Mouse (Mus musculus): ENCODE results near the gene Tmem270. TPM values are rescaled to one million over a fixed set of nuclear protein-coding genes. Genes with fewer than 3 reads are reported as not detected.

Tmem270 gene
- polyA plus RNA-seq, 1 experiment from 2014 or later = not detected

DNA sequence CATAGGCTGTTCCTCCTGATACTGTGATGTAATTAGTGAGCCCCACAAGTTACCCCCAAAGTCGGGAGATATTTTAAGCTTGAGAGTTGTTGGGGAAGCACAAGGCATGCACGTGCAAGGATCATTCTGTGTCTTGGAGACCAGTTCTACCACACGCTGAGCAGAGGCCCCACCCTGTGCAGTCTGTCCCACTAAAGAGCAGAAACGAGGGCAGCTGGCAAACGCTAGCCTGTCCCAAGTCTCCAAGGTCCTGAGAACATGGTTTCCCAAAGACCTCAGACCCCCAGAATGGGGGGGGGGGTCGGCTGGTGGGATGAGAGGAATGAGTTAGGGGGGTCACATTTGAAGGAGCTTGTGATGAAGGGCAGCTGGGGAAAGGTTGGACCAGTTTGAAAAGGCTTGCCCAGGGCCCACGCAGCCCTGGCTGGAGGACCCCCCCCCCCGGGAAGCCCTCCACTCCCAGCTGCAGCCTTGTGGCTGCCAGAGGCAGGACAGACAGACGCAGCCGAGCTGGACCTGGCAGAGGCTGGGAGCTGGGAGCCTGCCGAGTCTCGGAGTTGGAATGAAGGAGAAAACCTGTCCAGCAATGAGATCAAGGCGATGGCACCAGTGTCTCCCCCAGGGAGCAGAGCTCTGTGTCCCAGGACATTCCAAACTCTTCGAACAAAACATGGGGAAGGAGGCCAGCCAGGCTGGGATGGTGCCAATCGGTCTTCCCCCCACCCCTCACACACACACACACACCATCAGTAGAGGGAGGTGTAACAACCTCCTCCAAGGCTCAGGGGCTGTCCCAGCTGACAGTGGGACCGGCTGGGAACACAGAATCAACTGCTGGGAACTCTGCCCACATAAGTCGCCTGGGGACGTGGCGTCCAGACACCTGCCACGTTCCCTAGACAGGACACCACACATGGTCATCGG is 32.3 kb downstream of the Tmem270 start:
- H3K4me2 ChIP-seq (replicated peaks) = no peak overlapping the region
- no peak overlapping the region for H3K4me3 ChIP-seq (replicated peaks)
- H3K36me3 ChIP-seq = no peaks in the 10 kb centered on the region
- H3K9me3 ChIP-seq = no peaks in the 10 kb centered on the region
- ATAC-seq = no peak
- WGBS = 65% methylated on average over 21 of the region's 21 CpGs
- H3K4me1 ChIP-seq (replicated peaks) = peaks cover 7% of the 10 kb centered on the region; the same call in 1 of the 2 replicates
- no peak overlapping the region for H3K9ac ChIP-seq
- H3K27ac ChIP-seq = no peak overlapping the region
- no peaks in the 10 kb centered on the region for H3K27me3 ChIP-seq (replicated peaks)

DNA sequence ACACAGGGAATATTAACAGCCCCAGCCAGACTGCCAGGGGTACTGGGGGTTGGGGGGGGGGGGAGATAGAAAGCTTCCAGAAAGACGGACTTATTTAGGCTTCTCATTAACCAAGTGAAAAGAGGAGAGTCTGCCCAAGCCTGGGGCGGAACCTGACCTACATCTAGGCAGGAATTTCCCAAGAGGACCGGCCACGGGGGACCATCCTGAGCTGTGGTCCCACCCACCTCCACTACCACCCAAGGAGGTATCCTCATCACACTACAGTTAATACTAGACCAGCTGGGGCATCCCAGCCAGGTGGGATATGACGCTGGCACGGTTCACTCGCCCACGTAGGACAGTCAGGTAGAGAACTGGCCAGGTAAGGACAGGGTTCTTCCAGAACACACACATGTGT is 33.5 kb downstream of the Tmem270 start:
- Histone ChIP-seq H3K4me2 (replicated peaks) (no peak overlapping the region), H3K27ac (no peak overlapping the region), H3K9ac (no peak overlapping the region), H3K27me3 (replicated peaks) (no peaks in the 10 kb centered on the region), H3K4me1 (replicated peaks) (peaks cover 7% of the 10 kb centered on the region; the same call in 1 of the 2 replicates), H3K9me3 (no peaks in the 10 kb centered on the region), H3K36me3 (no peaks in the 10 kb centered on the region), H3K4me3 (replicated peaks) (no peak overlapping the region)
- WGBS = 74% methylated on average over 8 of the region's 8 CpGs
- ATAC-seq = no peak

DNA sequence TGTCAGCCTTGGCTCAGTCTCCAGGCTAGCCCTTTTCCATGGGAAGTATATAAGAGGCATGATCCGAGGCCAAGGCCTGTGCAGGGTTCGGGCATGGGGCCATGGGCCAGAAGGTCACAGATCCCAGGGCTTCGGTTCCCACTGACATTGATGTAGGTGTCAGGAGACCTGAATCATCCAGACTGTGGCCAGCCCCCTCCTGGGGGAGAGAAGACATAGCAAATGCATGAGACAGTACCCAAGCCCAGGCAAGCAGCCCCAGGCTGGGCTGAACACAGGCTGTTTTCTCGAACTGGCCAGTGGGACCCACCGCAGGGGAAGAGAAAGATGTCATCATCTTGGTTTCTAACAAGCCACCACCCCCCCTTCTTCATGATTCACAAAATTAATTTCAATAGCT is 33.9 kb downstream of the Tmem270 start:
- peaks cover 7% of the 10 kb centered on the region; the same call in 1 of the 2 replicates for H3K4me1 ChIP-seq (replicated peaks)
- H3K9ac ChIP-seq = no peak overlapping the region
- no peak overlapping the region for H3K4me2 ChIP-seq (replicated peaks)
- no peaks in the 10 kb centered on the region for H3K36me3 ChIP-seq
- H3K27ac ChIP-seq = no peak overlapping the region
- H3K27me3 ChIP-seq (replicated peaks) = no peaks in the 10 kb centered on the region; the same call in 1 of the 2 replicates
- no peak for ATAC-seq
- no peaks in the 10 kb centered on the region for H3K9me3 ChIP-seq
- 60% methylated on average over 5 of the region's 5 CpGs for WGBS
- no peak overlapping the region for H3K4me3 ChIP-seq (replicated peaks)

DNA sequence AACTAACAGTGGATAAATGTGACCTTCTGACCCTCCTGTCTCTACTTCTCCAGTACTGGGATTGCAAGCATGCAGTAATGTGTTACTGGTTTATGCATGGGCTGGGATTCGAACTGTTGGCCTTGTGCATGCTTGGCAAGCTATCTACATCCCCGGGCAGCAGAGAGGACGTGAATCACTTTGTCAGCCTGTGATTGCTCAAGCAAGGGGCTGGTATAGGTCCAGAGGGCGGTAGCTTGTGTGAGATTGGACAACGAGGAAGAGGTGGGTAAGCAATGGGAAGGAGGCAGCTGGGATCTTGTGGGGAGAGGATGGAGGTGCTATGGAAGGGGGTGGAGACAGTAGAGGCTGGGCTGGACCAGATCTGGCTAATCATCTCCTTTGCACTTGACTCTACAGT is 38.0 kb downstream of the Tmem270 start:
- 74% methylated on average over 5 of the region's 5 CpGs for WGBS
- Histone ChIP-seq H3K27me3 (replicated peaks) (no peaks in the 10 kb centered on the region; the same call in 1 of the 2 replicates), H3K4me3 (replicated peaks) (no peak overlapping the region), H3K4me2 (replicated peaks) (no peak overlapping the region), H3K4me1 (replicated peaks) (no peaks in the 10 kb centered on the region), H3K36me3 (no peaks in the 10 kb centered on the region), H3K9me3 (no peaks in the 10 kb centered on the region), H3K9ac (no peak overlapping the region), H3K27ac (no peak overlapping the region)
- no peak for ATAC-seq

DNA sequence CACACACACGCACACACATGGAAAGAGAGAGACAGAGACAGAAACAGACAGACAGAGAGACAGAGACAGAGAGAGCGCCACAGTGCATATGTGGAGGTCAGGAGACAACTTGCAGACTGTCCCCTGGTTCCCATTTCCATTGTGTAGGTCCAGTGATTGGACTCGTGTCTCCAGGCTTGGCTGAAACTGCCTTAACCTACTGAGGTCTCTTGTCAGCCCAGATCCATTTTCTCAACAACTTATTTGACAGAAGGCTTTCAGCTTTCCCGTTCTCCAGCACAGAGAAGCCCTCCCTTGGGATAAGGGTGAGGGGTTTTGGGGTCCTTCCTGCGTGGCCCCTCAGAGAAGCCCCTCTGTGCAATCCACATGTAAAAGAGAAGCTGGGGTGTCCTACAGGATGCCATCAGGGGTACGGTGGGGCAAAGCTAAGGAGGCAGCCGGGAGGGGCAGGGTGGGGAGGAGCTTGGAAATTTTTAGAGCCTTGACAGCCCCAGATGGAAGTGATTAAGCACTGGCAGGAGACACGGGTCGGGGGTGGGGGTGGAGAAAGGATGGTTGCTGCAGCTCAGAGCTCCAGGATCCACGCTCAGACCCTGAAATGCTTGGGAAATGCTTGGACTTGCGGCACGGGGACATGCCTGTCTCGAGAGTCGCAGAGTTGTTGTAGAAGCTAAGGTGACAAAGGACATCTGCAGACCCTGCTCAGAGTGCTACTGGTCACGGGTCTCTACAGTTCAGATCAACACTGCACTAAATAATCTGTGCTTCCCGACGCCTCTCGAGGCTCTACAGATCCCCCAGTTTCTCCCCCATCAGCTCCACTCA is 39.0 kb downstream of the Tmem270 start:
- WGBS = 35% methylated on average over 18 of the region's 18 CpGs
- Histone ChIP-seq H3K27me3 (replicated peaks) (no peaks in the 10 kb centered on the region; the same call in 1 of the 2 replicates), H3K4me1 (replicated peaks) (no peaks in the 10 kb centered on the region), H3K4me2 (replicated peaks) (peak overlapping the region; percentile 16; the same call in 1 of the 2 replicates), H3K27ac (no peak overlapping the region), H3K36me3 (no peaks in the 10 kb centered on the region), H3K9ac (no peak overlapping the region), H3K9me3 (no peaks in the 10 kb centered on the region), H3K4me3 (replicated peaks) (no peak overlapping the region)
- no peak for ATAC-seq

DNA sequence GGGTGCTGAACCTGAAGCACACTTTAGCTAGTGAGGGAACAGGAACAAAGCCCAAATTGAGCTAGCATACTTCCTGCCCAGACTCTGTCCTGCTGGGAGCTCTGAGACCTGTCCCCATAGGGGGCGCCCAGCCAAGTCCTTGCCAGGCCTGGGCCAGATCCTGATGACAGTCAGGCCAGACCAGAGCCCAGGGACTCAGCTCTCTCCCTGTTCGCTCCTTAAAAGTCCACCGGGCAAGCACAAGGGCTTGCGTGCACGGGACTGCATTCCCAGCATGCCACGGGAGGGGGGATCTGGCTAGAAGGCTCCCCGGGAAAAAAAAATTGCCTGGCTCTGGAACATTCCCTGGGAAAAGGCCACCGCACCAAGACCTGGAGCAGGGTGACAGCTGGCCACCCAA is 41.4 kb downstream of the Tmem270 start:
- 46% methylated on average over 8 of the region's 8 CpGs for WGBS

DNA sequence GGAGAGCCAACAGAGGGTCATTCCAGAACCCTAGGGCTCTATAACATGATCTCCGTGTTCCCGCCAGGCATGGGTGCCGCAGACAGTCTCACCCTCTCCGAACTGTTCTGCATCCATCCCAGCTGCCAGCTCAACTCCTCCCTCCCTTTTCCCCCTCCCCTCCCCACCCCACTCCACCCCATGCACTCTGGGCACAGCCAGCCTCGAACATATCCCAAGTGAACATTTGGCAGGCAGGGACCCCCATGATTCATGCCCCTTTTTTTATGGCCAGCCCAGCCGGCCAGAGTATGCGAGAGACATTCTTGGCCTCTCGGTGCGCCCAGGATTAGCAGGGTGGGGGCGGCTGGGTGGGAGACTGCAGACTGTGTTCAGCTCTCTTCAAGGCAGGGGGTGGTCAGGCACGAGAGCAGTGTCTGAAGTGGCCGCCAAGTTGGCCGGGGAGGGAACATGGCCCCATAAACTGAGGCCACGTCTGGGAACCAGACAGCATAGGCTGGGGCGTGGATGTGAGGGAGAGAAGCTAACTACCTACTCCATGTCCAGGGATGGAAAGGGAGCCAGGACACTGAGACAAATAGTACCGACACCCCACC is 44.5 kb downstream of the Tmem270 start:
- no peaks in the 10 kb centered on the region for H3K9me3 ChIP-seq
- 57% methylated on average over 16 of the region's 16 CpGs for WGBS
- H3K4me1 ChIP-seq (replicated peaks) = no peaks in the 10 kb centered on the region
- no peaks in the 10 kb centered on the region for H3K36me3 ChIP-seq
- no peak overlapping the region for H3K4me3 ChIP-seq (replicated peaks)
- no peak for ATAC-seq
- H3K9ac ChIP-seq = no peak overlapping the region
- H3K4me2 ChIP-seq (replicated peaks) = no peak overlapping the region
- H3K27me3 ChIP-seq (replicated peaks) = no peaks in the 10 kb centered on the region
- H3K27ac ChIP-seq = no peak overlapping the region

More for the DNA sequence above, 41.4 kb downstream of the Tmem270 start:
- no peak overlapping the region for H3K4me2 ChIP-seq (replicated peaks)
- H3K9ac ChIP-seq = no peak overlapping the region
- no peaks in the 10 kb centered on the region for H3K36me3 ChIP-seq
- ATAC-seq = no peak
- H3K27me3 ChIP-seq (replicated peaks) = no peaks in the 10 kb centered on the region; the same call in 1 of the 2 replicates
- H3K4me3 ChIP-seq (replicated peaks) = no peak overlapping the region
- no peaks in the 10 kb centered on the region for H3K4me1 ChIP-seq (replicated peaks)
- H3K9me3 ChIP-seq = no peaks in the 10 kb centered on the region
- H3K27ac ChIP-seq = no peak overlapping the region

DNA sequence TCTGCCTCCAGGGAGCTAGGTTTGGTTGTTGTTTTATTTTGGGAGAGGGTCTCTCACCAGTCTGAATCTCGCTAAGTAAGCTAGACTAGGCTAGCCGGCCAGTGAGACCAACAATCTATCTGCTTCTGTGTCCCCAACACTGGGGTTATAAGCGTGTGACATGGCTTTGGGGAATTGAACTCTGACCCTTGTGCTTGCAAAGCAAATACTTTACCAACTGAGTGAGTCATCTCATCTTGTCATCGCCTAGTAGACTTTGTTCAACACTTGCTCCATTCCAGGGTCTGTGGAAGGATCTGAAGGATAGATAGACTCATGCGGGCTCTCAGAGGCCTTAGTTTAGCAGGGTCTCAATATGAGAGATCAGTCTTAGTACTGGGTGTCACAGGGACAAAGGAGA is 47.3 kb downstream of the Tmem270 start:
- Histone ChIP-seq H3K27me3 (replicated peaks) (no peaks in the 10 kb centered on the region), H3K9me3 (no peaks in the 10 kb centered on the region), H3K4me3 (replicated peaks) (no peak overlapping the region), H3K9ac (no peak overlapping the region), H3K36me3 (no peaks in the 10 kb centered on the region), H3K4me2 (replicated peaks) (no peak overlapping the region), H3K4me1 (replicated peaks) (no peaks in the 10 kb centered on the region), H3K27ac (no peak overlapping the region)
- 74% methylated on average over 5 of the region's 5 CpGs for WGBS
- ATAC-seq = no peak; the same call in 1 of the 2 replicates

DNA sequence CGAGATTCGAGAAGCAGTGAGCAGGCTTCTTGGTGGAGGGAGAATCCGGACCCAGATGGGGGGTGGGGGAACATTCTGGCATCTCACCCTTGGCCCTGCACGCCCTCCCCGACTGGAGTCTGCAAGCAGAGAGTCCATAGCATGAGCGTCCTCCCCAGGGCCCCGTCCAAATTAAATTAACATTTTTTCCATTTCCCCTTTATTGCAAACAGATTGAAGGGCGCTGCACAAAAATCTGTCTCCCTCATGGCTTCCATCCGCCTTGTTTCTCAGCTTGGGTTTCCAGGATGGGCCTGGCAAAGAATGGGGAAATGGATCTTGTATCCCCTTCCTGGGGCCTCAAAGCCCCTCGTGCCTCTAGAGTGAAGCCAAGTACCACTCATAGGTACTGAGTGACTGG is 48.2 kb downstream of the Tmem270 start:
- 81% methylated on average over 10 of the region's 10 CpGs for WGBS
- Histone ChIP-seq H3K4me2 (replicated peaks) (no peak overlapping the region), H3K27ac (no peak overlapping the region; the same call in 1 of the 2 replicates), H3K4me3 (replicated peaks) (no peak overlapping the region), H3K9ac (no peak overlapping the region), H3K36me3 (no peaks in the 10 kb centered on the region), H3K9me3 (no peaks in the 10 kb centered on the region), H3K27me3 (replicated peaks) (no peaks in the 10 kb centered on the region), H3K4me1 (replicated peaks) (no peaks in the 10 kb centered on the region)
- no peak for ATAC-seq

DNA sequence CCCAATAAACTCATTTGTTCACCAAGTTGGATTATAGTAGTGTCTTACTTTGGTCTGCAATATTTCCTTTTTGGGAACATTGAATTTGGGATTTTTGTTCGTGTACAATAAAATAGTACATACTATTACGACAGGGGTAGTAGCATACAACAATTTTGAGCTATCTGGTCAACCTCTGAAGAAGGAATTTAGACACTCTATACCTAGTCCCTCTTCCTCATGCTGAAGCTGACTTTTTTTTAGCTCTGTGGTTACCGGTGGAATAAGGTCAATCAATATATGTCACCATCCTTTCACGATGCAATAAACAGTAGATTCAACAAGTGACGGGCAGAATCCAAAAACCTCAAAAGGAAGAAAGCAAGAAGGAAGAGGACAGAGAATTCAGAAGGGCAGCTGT is 53.7 kb downstream of the Tmem270 start:
- Histone ChIP-seq H3K4me2 (replicated peaks) (no peak overlapping the region), H3K9ac (no peak overlapping the region), H3K27ac (no peak overlapping the region), H3K36me3 (no peaks in the 10 kb centered on the region), H3K4me3 (replicated peaks) (no peak overlapping the region), H3K9me3 (no peaks in the 10 kb centered on the region), H3K27me3 (replicated peaks) (no peaks in the 10 kb centered on the region), H3K4me1 (replicated peaks) (no peaks in the 10 kb centered on the region)
- ATAC-seq = no peak
- WGBS = 88% methylated on average over 5 of the region's 5 CpGs

Measured in intestine, embryonic 15.5 days (tissue).